Mouse (Mus musculus) right cerebral cortex, adult 18-20 months (tissue): ENCODE measurements around the gene Armc2.
"Not testable (repeated sequence)": the region's sequence is repeated elsewhere in the genome, so short reads cannot be mapped to it uniquely, and the experiment has no call there.

Experiments
- DNase-seq: peaks from one replicate; pipeline ENCODE4 v3.0.0; 2022; ENCODE audit warnings: mixed read lengths

The Armc2 gene

DNA sequence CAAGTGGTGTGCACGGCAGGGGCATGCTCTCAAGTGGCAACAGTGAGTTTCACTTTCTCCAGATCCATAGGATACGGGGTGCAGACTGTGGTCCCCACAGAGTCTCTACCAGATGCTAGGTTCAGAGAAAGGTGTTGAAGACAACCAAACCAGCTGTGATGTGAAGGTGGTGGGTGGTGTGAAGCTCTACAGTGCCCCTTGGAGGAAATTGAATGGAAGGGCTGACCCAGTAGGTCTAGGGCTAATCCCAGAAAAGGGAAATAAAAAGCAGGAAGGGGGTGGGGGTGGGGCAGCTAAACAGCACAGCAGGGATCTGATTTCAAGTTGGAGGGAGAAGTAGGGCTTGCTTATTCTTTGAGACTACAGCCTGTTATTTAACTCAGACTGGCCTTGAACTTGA is 58.4 kb downstream of the Armc2 start:
- no peak for DNase-seq

DNA sequence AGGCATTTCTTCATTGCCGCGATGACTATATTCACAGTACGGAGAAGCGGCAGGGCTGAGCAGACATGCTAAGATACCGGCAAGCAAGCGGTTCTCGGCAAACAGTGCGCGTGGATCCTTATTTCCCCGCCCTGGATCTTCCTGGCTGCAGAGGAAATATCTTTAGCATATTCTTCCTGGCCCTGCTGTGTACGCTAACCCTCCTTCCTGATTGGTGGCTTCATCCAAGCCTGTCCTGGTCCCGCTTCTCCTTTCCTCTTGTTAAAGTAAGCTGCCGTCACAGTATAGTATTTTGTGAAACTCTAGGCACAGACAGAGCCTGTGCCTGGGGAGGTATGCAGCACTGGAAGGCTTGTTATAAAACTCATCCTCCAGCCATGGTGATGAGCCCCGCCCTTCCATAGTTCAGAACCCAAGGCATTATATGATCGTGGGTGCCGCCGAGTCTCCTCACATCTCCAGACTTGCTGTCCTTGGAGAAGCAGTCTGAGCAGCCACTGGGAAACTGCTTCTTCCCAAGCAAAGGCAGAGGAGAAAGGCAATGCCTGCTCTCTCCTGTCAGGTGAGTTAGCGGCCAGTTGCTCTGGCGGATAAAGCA is 59.5 kb downstream of the Armc2 start:
- no peak for DNase-seq

DNA sequence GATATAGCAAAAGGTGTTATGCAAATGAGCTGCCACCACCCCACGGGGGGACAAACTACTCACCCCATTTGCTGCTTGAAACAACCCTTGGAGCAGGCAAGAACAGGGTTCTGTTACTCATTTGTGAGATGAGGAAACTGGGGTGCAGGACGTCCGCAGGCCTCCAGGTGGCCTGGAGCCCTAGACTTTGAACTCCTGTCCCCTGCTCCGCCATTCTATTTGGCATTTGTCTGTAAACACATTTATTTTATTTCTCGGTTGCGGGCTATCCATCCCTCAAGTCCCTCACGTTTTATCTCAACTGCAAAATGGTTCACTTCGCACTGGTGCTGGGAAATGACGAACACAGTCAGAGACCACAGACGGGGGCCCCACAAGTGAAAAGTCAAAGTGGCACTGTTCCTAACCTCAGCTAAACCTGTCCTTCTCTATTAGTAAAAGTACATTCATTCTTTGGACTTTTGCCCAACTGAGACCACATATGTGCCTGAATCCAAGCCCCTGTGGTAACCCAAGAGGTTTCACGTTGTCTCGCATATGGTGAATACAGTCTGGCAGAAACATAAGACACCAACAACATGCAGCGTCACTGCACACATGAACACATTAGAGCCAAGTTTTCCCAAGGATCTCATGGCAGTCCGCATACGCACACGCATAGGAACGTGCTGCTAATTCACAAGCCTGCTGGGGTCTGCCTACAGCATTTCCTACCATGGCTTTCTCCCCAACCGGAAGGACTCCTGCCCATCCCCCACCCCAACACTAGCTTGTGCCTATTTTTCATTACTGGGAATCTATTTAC is 60.6 kb downstream of the Armc2 start:
- no peak for DNase-seq

DNA sequence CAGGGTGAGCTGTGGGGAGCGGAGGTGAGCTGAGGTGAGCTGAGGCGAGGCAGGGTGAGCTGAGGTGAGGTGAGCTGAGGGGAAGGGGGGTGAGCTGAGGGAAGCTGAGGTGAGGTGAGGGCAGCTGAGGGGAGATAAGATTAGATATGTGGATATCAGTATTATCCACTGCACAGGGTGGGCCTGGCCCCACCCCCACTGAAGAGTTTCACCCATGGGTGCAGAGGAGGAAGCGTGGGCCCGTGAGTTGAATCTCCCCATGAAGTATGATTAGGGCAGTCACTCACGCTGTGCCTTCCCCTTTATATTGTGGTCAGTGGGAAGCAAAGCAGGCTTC is 64.7 kb downstream of the Armc2 start:
- DNase-seq, result no peak

DNA sequence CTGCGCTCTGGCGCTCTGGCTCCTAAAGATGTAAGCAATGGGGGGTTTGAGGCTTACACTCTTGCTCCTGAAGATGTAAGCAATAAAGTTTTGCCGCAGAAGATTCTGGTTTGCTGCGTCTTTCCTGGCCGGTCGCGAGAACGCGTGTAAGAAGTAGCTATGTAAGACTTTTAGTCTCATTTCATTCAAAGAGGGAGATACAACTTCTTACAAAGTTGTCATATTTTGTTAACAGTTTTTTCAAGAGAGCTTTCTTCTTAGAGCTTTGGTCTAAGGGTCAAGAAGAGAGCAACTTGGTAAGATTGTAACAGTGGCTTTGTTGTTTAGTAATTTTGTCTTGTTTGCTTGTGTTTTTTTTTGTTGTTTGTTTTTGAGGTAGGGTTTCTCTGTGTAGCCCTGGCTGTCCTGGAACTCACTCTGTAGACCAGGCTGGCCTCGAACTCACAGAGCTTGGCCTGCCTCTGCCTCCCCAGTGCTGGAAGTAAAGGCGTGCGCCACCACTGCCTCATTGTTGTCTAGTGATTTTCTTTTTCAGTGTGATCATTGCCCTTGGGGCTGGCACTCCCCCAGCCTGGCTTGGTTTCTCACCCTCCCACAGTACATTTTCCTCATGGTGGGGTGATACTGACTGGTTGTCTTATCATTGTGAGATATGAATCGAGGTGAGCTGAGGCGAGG is 65.3 kb downstream of the Armc2 start:
- no peak for DNase-seq

DNA sequence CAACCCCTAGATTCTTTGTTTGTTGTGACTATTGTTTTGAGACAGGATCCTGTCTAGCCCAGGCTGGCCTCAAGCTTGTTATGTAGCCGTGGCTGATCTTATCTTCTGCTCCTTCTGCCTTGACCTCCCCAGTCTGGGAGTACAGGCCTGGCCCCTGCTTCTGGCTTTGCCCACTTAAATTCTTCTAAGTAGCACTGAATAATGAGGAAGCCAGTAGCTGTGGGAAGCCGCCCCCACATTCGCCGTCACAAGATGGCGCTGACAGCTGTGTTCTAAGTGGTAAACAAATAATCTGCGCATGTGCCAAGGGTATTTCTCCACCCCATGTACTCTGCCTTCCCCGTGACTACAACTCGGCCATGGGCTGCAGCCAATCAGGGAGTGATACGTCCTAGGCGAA is 65.9 kb downstream of the Armc2 start:
- DNase-seq, result not testable (repeated sequence)

DNA sequence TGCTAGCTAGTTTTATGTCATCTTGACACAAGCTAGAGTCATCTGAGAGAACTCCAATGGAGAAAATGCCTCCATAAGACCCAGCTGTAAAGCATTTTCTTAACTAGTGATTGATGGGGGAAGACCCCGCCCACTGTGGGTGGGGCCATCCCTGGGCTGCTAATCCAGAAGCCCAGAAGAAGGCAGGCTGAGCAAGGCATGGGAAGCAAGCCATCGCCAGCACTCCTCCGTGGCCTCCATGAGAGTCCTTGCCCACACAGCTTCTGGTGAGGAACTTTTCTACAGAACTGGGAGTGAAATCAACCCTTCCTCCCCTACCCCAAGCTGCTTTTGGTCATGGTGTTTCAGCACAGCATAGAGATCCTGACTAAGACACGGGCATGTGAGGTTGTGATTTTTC is 79.2 kb downstream of the Armc2 start:
- peak; percentile 61 for DNase-seq

DNA sequence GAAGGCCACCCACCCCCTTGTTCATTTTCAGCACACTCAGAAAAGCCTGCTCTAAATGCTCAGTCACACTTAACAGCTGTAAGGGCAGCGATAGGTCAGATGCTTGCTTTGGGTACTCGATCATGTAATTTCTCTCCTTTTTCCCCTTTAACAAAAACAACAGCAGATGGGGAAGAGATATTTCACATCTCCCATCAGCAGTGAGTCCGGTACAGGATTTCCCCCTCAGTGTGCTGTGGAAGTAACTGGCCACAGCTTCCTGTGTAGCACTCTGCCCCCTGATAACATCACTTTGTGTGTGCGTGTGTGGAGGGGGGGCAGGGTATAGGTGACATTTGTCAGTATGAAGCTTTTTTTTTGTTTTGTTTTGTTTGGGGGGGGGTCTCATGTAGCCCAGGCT is 81.1 kb downstream of the Armc2 start:
- no peak for DNase-seq

DNA sequence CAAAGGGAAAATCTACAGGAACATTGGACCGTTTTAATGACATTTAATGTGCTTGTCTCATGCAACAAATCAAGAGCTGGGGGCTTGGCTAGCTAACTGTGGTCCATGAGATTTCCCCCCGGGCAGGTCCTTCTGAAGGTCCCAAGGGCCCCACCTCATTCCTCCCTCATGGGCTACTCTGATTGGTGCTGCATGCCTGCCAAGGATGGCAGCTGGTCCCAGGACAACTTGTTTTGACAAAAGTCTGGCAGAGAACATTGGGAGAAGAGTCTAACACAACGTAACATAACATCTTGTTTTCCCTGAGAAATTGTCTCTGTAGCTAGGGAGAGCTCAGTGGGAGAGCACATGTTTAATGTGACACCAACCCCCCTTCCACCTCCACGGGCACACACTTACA is 82.1 kb downstream of the Armc2 start:
- no peak for DNase-seq

DNA sequence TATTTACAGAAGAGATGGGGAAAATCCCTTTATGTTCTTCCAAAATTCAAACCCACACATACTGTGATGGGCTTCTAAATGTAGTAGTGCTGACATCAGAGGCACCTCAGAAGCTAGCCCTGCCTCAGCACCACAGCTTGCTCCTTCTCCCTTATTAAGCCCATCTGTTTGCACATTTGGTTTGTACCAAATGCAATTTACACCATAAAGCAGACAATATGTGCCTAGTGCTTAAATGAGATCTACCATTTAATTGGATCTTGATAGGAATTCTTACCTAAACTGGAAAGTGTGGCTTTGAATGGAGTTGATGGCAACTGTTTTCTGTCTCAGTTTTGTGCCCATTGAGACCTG is 82.8 kb downstream of the Armc2 start:
- peak; percentile 72 for DNase-seq

DNA sequence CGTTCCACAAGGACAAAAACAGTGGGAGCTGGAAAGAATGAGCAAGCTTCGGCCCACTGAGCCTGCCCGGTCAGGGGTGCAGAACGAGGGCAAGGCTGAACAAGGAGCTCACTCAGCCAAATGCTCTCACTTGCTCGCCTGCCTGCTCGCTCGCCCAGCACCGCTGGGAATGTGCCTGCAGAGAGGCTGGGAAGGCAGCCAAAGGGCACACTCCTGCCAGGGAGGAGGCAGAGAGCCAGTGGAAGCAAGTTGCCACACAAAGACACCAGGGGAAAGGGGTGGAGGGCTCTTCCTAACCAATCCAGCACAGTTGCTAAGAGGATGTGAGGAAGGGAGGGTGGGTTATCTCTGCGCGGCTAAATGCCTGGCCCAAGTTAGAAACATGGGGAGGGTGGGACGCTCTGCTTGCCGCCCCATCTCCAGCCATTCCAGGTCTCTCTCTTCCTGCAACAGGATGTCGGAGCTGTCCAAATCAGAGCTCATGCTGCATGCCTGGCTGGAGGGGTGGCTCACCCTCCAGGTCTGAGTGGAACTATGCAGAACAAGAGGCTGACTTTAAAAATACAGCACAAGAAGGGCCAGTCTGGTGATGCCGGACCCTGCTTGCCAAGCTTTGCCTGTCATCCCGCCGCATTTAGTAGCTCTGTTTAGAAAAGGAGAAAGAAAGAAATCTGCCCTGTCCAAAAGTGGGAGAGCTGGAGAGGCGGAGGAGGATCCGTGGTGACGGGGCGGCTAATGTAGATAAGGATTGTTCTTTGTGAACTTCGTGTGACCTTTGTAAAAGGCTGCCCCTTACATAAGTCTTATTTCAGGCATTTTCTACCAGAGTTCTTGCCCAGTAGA is 83.4 kb downstream of the Armc2 start:
- DNase-seq, result peak; percentile 87

DNA sequence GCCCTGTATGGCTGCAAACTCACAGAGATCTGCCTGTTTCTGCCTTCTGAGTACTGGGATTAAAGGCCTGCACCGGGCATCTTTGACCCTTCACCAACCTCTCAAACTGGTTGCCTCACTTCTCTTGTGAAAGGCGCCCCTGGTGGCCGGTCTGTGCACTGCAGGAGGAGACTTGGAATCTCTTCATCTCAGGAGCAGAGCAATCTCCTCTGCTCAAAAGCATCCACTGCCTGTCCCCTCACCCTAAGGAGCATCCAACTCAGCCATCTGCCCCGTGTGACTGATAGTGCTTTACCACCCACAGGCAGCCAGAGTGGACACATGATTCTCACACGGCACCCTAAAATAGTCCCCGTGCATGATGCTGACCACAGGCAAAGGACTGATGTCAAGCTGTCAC is 84.7 kb downstream of the Armc2 start:
- no peak for DNase-seq

DNA sequence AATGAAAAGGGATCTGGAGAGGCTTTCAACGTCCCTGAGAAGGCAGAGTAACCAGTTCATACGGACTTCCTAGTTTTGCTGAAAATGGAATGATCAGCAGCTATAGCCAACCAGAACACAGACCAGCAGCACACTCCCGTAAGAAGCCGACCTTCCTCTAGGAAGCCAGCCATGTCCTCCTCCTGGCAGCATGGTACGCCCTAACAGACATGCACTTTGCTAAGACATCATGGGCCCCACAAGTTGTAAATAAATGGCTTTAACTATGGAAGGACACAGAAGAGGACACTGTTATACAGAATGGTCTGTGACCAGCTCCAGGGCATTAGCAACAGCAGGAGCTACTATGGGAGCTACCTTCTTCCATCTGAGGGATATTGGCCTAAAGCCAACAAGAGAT is 85.3 kb downstream of the Armc2 start:
- DNase-seq, result no peak

DNA sequence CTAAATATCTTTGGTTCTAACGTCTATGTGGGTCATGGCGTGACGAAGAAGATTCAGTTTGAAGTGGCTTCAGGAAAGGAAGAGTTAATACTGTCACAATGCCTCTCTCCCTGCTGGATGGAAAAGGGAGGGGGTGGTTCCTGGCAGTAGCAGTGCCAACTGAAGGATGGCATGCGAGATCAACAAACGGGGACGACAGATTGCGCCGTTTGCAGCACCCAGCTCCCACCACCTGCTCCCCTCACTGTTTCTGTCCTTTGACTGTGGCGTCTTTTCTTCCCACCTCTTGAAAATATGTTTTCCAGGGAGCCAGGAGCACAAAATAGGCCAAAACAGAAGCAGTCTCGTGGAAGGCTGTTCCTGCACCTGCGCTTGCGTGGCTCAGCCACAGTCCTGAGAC is 86.3 kb downstream of the Armc2 start:
- DNase-seq, result peak; percentile 90

DNA sequence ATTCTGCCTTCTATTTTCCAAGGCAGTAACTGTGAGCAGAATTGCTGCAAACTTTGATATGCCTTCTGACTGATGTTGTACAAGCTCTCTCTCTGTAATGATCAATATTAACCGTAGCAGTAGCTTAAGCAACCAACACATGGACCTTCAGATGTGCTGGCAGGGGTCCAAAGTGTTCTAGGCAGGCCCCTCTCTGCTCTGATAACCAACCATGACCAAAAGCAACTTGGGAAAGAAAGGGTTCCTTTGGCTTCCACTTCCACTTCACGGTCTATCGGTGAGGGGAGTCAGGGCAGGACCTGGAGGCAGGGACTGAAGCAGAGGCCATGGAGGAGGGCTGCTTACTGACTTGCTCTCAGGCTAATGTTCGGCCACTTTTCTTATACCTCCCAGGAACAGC is 87.3 kb downstream of the Armc2 start:
- no peak for DNase-seq

DNA sequence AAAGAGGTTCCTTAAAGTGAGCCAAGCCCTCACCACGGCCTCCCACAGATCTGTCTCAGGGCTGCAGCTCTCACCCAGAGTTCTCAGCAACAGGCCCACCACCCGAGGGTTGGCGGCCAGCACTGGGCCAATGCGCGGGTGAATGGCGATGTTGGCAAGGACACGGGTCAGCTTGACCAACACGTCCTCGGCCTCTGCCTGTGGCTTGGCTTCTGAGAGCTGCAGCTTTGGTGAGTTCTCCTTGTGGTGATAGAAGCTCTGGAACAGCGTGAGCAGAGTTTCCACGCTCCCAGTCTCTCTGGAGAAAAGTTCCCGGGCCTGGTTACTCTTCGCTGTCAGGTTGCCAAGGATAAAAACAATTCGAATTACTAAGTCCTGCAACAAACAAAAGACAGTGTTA is 91.5 kb downstream of the Armc2 start:
- DNase-seq, result no peak

DNA sequence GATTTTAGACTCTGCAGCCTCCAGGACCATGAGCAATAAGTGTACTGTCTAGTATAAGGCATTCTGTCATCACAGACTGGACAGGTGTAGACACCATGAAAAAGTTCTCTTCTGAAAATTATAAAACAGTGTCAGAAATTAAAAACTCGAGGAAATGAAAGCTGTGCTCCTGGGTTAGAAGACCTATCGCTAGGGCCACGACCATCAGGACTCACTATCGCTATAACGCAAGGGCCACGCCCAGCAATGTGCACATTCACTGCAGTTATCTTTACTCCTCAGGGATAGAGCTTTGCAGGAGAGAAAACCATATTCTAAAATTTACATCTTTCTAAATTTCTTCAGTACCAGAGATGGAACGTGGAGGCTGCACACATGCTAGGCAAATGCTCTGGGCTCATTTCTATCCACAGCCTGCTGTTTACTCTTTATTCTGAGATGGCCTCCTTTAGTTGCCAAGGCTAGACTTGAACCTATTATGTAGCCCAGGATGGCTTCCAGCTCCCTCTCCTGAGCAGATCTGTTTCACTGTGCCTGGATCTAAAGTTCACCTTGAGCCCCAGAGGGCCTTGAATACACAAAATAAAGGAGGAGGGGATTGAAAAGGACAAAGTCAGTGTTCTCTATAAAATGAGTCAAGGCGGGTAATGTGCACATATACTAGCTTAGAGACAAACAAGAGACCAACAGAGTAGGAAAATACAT is 105.8 kb downstream of the Armc2 start:
- no peak for DNase-seq

DNA sequence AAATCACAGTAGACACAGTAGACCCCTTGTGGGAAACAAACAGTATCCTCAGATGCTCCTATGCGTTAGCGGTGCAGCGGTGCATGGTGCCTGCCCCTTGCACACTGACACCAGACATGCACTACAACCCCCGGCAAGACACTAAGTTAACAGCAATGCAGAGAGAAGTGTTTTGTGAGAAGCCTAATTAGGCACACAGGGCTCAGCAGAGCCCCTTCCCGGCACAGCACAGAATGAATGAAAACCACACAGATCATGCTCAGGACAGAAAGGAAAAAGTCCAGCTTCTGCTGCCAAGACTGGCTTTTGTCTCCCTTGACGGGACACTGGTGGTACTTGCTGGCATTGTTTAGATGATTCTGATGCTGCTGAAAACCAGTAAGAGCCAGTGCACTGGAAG is 109.3 kb downstream of the Armc2 start:
- DNase-seq, result no peak

DNA sequence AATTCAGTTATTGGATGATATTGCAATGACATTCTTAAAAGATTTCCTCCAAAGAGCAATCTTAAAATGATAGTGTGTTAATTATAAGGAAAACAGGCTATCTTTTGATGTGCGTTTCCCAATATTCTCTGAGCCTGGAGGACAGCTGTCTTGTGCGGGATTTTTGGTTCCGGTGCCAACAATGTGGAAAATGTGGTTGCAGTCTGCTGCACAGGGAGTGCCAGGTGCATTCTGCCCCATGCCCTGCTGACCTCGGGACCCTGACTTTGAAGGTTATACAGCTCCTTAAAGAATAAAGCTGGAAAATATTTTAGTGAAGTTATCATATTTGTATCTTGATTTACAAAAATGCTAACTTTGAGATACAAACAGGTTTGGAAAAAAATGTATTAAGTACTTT is 110.3 kb downstream of the Armc2 start:
- DNase-seq, result no peak

DNA sequence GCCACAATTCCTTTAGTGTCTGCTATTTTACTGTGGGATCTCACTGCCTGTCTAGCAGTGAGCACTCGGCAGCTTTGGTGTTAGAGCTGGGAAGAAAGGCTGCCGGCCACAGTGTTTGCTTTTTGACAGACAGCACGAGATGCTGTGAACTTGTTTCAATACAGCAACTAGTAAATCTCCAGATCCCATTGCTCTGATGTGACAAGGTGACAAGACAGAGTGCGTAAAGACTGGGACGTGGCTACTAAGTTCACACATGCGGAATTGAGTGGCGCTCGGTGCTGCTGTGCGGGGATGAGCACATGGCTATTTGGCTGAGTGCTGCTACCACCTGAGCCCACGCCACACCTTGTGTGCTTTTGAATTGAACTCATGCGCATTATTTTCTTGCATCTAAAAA is 110.8 kb downstream of the Armc2 start:
- DNase-seq, result no peak

DNA sequence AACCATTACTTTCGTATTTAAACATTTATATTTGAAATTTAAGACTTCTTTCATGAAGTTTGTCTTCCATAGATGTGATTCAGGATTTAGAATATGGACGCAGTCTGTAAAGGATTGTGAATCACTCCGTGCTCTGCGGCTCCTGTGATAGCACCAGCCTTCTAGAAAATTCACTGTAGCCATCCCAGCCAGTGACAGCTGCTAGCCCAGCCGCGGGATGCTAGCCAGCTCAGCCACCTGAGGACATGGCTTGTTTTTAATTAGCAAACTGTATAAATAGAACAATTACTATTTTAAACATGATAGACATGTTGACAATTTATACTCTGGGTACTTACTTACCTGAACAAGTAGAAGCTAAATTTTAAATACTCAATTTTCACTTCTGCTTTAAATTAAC is 116.4 kb downstream of the Armc2 start:
- DNase-seq, result no peak

DNA sequence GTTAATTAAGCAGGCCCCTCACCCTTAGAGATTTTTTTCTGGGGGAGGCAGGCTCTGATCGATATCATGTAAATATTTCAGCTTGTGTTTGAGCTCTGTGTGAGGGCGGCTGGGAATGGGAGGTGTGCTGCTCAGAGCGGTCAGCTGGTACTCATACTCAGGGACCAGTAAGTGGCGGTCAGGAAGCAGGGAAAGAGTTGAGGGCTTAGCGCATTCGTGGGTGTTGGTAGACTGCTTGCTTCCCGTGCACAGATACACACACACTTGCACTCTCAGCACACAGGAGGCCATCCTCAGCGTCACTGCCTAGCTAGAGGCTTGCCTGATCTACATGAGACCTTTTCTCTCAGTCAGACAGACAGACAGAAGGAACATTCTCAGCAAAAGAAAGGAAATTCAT is 116.8 kb downstream of the Armc2 start:
- DNase-seq, result no peak

DNA sequence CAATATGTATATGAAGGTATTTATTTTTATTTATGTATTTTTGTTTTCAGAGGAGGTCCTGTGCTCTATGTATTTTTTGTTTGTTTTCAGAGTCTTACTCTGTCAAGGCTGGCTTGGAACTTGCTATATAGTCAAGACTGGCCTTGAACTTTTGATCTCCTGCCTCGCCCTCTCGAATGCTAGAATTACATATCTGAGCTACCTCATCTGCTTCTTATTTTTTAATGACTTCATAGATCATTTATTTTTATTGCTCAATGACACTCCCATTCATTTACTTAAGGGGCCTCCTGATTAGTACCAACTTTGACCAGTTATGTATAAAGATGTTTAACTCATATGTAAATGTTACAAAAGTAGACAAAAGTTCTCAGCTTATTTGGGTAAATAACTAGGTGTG is 121.4 kb downstream of the Armc2 start:
- no peak for DNase-seq
